Mouse (Mus musculus) myocyte (in vitro differentiated cells): ENCODE results near the gene S1pr5.

ENCODE experiments used
- CEBPB ChIP-seq: IDR thresholded peaks from 2 replicates; pipeline ENCODE4 v1.6.1; 2011; ENCODE audit warnings: mild to moderate bottlenecking, moderate library complexity; ENCODE audit not compliant: poor library complexity, insufficient read depth, severe bottlenecking
- E2F4 ChIP-seq: IDR thresholded peaks from one replicate; pipeline ENCODE4 v1.6.1; 2011; ENCODE audit warnings: mild to moderate bottlenecking, control low read depth, moderate library complexity; ENCODE audit not compliant: insufficient read depth
- MAX ChIP-seq: IDR thresholded peaks from one replicate; pipeline ENCODE4 v1.6.1; 2011; ENCODE audit warnings: low read depth, mild to moderate bottlenecking, control low read depth
- MYOD1 ChIP-seq, 3 experiments: IDR thresholded peaks; one replicate each; pipeline ENCODE4 v1.6.1; 2011; ENCODE audit warnings: control low read depth in 2 of 3, low read depth in 2 of 3, mild to moderate bottlenecking in 2 of 3, moderate library complexity in 1 of 3; ENCODE audit not compliant: insufficient read length in 2 of 3, control insufficient read depth in 1 of 3
- POLR2A ChIP-seq: IDR thresholded peaks from one replicate; pipeline ENCODE4 v1.6.1; 2011; ENCODE audit warnings: low read depth, mild to moderate bottlenecking, control low read depth, moderate library complexity; ENCODE audit not compliant: insufficient read length
- POLR2AphosphoS2 ChIP-seq: IDR thresholded peaks from one replicate; pipeline ENCODE4 v1.6.1; 2011; ENCODE audit warnings: low read depth, control low read depth; ENCODE audit not compliant: insufficient read length
- REST ChIP-seq: IDR thresholded peaks from one replicate; pipeline ENCODE4 v1.6.1; 2011; ENCODE audit warnings: mild to moderate bottlenecking, control low read depth, moderate library complexity; ENCODE audit not compliant: insufficient read depth, insufficient read length
- TCF12 ChIP-seq: IDR thresholded peaks from one replicate; pipeline ENCODE4 v1.6.1; 2011; ENCODE audit warnings: mild to moderate bottlenecking, control low read depth; ENCODE audit not compliant: poor library complexity, insufficient read depth, severe bottlenecking
- USF1 ChIP-seq: IDR thresholded peaks from one replicate; pipeline ENCODE4 v1.6.1; 2011; ENCODE audit warnings: low read depth, mild to moderate bottlenecking, control low read depth, moderate library complexity

- TF ChIP-seq TCF12 (no peak), USF1 (no peak), POLR2A (no peak), POLR2AphosphoS2 (no peak), REST (no peak), MAX (no peak), E2F4 (no peak), CEBPB (no peak), MYOD1 (IDR thresholded peaks at IDR 0.05; ENCODE audit: control insufficient read depth in 1 of 3, insufficient read length in 2 of 3, low read depth in 2 of 3) (no peak)
Measured at GRCm38 (mm10) chr9:21196521-21197433, 51.5 kb downstream of the S1pr5 start.
